Mouse (Mus musculus): ENCODE measurements around the gene Iah1. TPM values are rescaled to one million over a fixed set of nuclear protein-coding genes. Genes with fewer than 3 reads are reported as not detected.
A peak's percentile ranks its signal among the peaks of the same experiment; 100 is the strongest.

The Iah1 gene
- total and polyA plus RNA-seq, 3 experiments = 27.8 to 108 (median 49.5) TPM

- ATAC-seq (ENCODE audit: extremely low read depth, insufficient number of reproducible peaks, low FRiP score, poor library complexity, severe bottlenecking) (no peak), DNase-seq (ENCODE audit: low spot score) (no peak)
- Histone ChIP-seq H3K36me3 (replicated peaks) (peaks cover 73% of the 10 kb centered on the region), H3K9me3 (replicated peaks) (no peaks in the 10 kb centered on the region), H3K4me3 (ENCODE audit: low read depth, low read length) (no peak overlapping the region), H3K27me3 (ENCODE audit: insufficient read depth, low read length) (no peaks in the 10 kb centered on the region), H3K4me1 (ENCODE audit: insufficient read depth, low read depth, low read length) (peaks cover 38% of the 10 kb centered on the region)
- TF ChIP-seq CTCF (IDR thresholded peaks at IDR 0.05; ENCODE audit: low read depth, low read length) (no peak), TAL1 (conservative IDR thresholded peaks at IDR 0.05; ENCODE audit: low read depth, low read length) (no peak), POLR2AphosphoS5 (IDR thresholded peaks at IDR 0.05; ENCODE audit: insufficient replicate concordance, low read depth, low read length) (no peak), GATA1 (IDR thresholded peaks at IDR 0.05; ENCODE audit: borderline replicate concordance, low read length) (no peak), GATA2 (IDR thresholded peaks at IDR 0.05; ENCODE audit: borderline replicate concordance, low read depth, low read length) (no peak)
Measured at GRCm38 (mm10) chr12:21289651-21290050, 26.5 kb upstream of the Iah1 start.

DNA sequence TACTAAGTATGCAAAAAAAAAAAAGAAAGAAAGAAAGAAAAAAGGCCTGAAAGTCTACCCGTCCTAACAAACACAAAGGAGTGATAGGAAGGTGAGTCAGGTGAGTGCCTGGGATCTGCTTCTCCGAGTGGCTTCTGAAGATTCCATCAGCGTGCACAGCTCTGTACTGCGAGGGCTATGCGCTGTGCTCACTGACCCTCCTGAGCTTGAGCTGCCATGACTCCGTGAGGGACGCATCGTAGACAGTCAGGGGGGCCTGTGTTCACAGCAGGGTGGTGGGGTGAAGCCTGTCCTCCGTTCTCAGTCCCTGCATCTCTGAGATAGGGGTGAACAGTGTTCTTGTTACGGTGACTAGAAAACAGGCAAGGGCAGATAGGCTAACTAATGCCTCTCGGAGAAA lies 17.3 kb upstream of the Iah1 start:
- TF ChIP-seq GATA2 (IDR thresholded peaks at IDR 0.05; ENCODE audit: borderline replicate concordance, low read depth, low read length) (no peak), CTCF (IDR thresholded peaks at IDR 0.05; ENCODE audit: low read depth, low read length) (no peak), POLR2AphosphoS5 (IDR thresholded peaks at IDR 0.05; ENCODE audit: insufficient replicate concordance, low read depth, low read length) (no peak), TAL1 (conservative IDR thresholded peaks at IDR 0.05; ENCODE audit: low read depth, low read length) (no peak), GATA1 (IDR thresholded peaks at IDR 0.05; ENCODE audit: borderline replicate concordance, low read length) (no peak)
- peaks cover 17% of the 10 kb centered on the region for H3K4me1 ChIP-seq (ENCODE audit: insufficient read depth, low read depth, low read length)
- H3K36me3 ChIP-seq (replicated peaks) = peaks cover 95% of the 10 kb centered on the region
- H3K4me3 ChIP-seq (ENCODE audit: low read depth, low read length) = no peak overlapping the region
- no peak for DNase-seq (ENCODE audit: low spot score)
- no peaks in the 10 kb centered on the region for H3K9me3 ChIP-seq (replicated peaks)
- H3K27me3 ChIP-seq (ENCODE audit: insufficient read depth, low read length) = no peaks in the 10 kb centered on the region
- no peak for ATAC-seq (ENCODE audit: extremely low read depth, insufficient number of reproducible peaks, low FRiP score, poor library complexity, severe bottlenecking)

DNA sequence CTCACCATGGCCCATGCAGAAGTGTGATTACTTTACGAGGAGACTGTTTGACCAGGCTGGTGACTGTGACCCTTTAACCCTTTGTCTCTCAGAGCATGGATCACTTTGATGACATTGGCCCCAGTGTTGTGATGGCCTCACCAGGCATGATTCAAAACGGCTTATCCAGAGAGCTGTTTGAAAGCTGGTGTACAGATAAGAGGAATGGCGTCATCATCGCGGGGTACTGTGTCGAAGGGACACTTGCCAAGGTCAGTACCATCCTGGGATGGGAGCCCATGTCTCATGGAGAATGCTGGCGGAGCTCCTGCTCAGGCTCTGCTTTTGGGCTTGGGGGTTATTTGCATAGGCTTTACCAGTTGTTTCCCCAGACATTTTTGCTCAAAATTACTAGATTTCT lies 14.9 kb upstream of the Iah1 start:
- no peaks in the 10 kb centered on the region for H3K9me3 ChIP-seq (replicated peaks)

DNA sequence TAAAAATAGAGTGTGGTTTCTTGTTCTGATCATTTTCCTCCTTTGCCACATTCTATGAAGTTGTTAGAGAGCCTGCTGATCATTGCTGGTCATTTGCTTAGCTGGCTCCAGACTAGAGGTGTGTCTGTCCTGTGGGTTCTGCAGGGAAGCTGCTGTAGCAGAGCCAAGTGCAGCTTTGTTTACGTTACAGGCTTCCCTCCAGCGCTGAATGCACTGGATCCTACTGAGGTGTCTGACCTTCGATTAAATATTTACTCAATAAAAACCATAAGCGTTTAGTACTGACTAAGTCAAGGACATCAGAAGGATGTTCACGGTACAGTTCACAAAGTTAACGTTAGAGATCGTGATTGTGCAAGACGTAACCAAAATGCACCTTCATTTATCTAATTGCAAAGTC lies 14.3 kb upstream of the Iah1 start:
- Histone ChIP-seq H3K9me3 (replicated peaks) (no peaks in the 10 kb centered on the region), H3K27me3 (ENCODE audit: insufficient read depth, low read length) (no peaks in the 10 kb centered on the region), H3K4me1 (ENCODE audit: insufficient read depth, low read depth, low read length) (peaks cover 17% of the 10 kb centered on the region), H3K36me3 (replicated peaks) (peaks cover 94% of the 10 kb centered on the region), H3K4me3 (ENCODE audit: low read depth, low read length) (no peak overlapping the region)
- no peak for DNase-seq (ENCODE audit: low spot score)
- no peak; the same call in 1 of the 2 replicates for ATAC-seq (ENCODE audit: extremely low read depth, insufficient number of reproducible peaks, low FRiP score, poor library complexity, severe bottlenecking)
- TF ChIP-seq POLR2AphosphoS5 (IDR thresholded peaks at IDR 0.05; ENCODE audit: insufficient replicate concordance, low read depth, low read length) = no peak
- TF ChIP-seq CTCF (IDR thresholded peaks at IDR 0.05; ENCODE audit: low read depth, low read length) = no peak
- no peak for TF ChIP-seq GATA1 (IDR thresholded peaks at IDR 0.05; ENCODE audit: borderline replicate concordance, low read length)
- TF ChIP-seq GATA2 (IDR thresholded peaks at IDR 0.05; ENCODE audit: borderline replicate concordance, low read depth, low read length) = no peak
- no peak for TF ChIP-seq TAL1 (conservative IDR thresholded peaks at IDR 0.05; ENCODE audit: low read depth, low read length)

More for the DNA sequence above, 14.9 kb upstream of the Iah1 start:
- no peak for DNase-seq (ENCODE audit: low spot score)
- Histone ChIP-seq H3K4me1 (ENCODE audit: insufficient read depth, low read depth, low read length) (peaks cover 17% of the 10 kb centered on the region), H3K27me3 (ENCODE audit: insufficient read depth, low read length) (no peaks in the 10 kb centered on the region), H3K36me3 (replicated peaks) (peaks cover 94% of the 10 kb centered on the region), H3K4me3 (ENCODE audit: low read depth, low read length) (no peak overlapping the region)
- TF ChIP-seq TAL1 (conservative IDR thresholded peaks at IDR 0.05; ENCODE audit: low read depth, low read length) = no peak
- TF ChIP-seq GATA2 (IDR thresholded peaks at IDR 0.05; ENCODE audit: borderline replicate concordance, low read depth, low read length) = no peak
- no peak for TF ChIP-seq POLR2AphosphoS5 (IDR thresholded peaks at IDR 0.05; ENCODE audit: insufficient replicate concordance, low read depth, low read length)
- TF ChIP-seq GATA1 (IDR thresholded peaks at IDR 0.05; ENCODE audit: borderline replicate concordance, low read length) = no peak
- TF ChIP-seq CTCF (IDR thresholded peaks at IDR 0.05; ENCODE audit: low read depth, low read length) = no peak
- no peak for ATAC-seq (ENCODE audit: extremely low read depth, insufficient number of reproducible peaks, low FRiP score, poor library complexity, severe bottlenecking)

GRCm38 (mm10) chr12:21302361-21302783 lies 13.8 kb upstream of the Iah1 start:
- Histone ChIP-seq H3K4me3 (ENCODE audit: low read depth, low read length) (no peak overlapping the region), H3K36me3 (replicated peaks) (peaks cover 94% of the 10 kb centered on the region), H3K4me1 (ENCODE audit: insufficient read depth, low read depth, low read length) (peaks cover 17% of the 10 kb centered on the region), H3K27me3 (ENCODE audit: insufficient read depth, low read length) (no peaks in the 10 kb centered on the region), H3K9me3 (replicated peaks) (no peaks in the 10 kb centered on the region)
- TF ChIP-seq GATA1 (IDR thresholded peaks at IDR 0.05; ENCODE audit: borderline replicate concordance, low read length) (no peak), TAL1 (conservative IDR thresholded peaks at IDR 0.05; ENCODE audit: low read depth, low read length) (0 out of 2 replicates have a peak, but pooled peaks have one; percentile 23), POLR2AphosphoS5 (IDR thresholded peaks at IDR 0.05; ENCODE audit: insufficient replicate concordance, low read depth, low read length) (no peak), CTCF (IDR thresholded peaks at IDR 0.05; ENCODE audit: low read depth, low read length) (no peak), GATA2 (IDR thresholded peaks at IDR 0.05; ENCODE audit: borderline replicate concordance, low read depth, low read length) (no peak)
- no peak for DNase-seq (ENCODE audit: low spot score)
- peak; percentile 76 for ATAC-seq (ENCODE audit: extremely low read depth, insufficient number of reproducible peaks, low FRiP score, poor library complexity, severe bottlenecking)

- peaks cover 17% of the 10 kb centered on the region for H3K4me1 ChIP-seq (ENCODE audit: insufficient read depth, low read depth, low read length)
- H3K36me3 ChIP-seq (replicated peaks) = peaks cover 97% of the 10 kb centered on the region
- no peaks in the 10 kb centered on the region for H3K27me3 ChIP-seq (ENCODE audit: insufficient read depth, low read length)
- DNase-seq (ENCODE audit: low spot score) = no peak
- no peak for TF ChIP-seq TAL1 (conservative IDR thresholded peaks at IDR 0.05; ENCODE audit: low read depth, low read length)
- TF ChIP-seq GATA2 (IDR thresholded peaks at IDR 0.05; ENCODE audit: borderline replicate concordance, low read depth, low read length) = no peak
- no peak for TF ChIP-seq CTCF (IDR thresholded peaks at IDR 0.05; ENCODE audit: low read depth, low read length)
- no peak for TF ChIP-seq GATA1 (IDR thresholded peaks at IDR 0.05; ENCODE audit: borderline replicate concordance, low read length)
- no peak for TF ChIP-seq POLR2AphosphoS5 (IDR thresholded peaks at IDR 0.05; ENCODE audit: insufficient replicate concordance, low read depth, low read length)
- ATAC-seq (ENCODE audit: extremely low read depth, insufficient number of reproducible peaks, low FRiP score, poor library complexity, severe bottlenecking) = no peak
- no peaks in the 10 kb centered on the region for H3K9me3 ChIP-seq (replicated peaks)
- H3K4me3 ChIP-seq (ENCODE audit: low read depth, low read length) = no peak overlapping the region
Measured at GRCm38 (mm10) chr12:21305741-21306140, 10.4 kb upstream of the Iah1 start.
